8 mouse cellular contexts compared by ENCODE assay signal in the genomic region with DNA sequence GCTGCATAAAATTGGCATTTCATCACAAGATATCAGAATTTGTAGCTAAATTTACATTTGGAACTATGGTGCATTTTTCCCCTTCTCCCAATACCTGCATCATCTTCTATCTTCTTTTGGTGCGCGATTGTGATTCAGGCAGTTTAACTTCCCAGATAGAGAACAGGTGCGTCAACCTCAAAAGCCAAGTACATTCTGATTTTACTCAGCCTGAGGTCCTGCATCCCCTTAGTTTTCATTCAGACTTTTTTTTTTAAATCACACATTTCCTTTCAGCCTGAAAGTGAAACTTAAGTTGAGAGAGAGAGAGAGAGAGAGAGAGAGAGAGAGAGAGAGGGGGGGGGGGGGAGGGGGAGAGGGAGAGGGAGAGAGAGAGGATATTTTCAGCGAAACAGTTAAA. TPM values are rescaled to one million over a fixed set of nuclear protein-coding genes. Genes with fewer than 3 reads are reported as not detected.
DNase-seq lines count a peak whose midpoint lies in the region; ATAC-seq and TF ChIP-seq lines count a peak whose summit lies in the region.

No protein-coding gene starts in this region.

- H3K27ac ChIP-seq in heart, embryonic 16.5 days (ENCODE audit: low read length): peak overlapping the region; percentile 85
- H3K27ac ChIP-seq in liver, embryonic 14.5 days: no peak overlapping the region

- H3K36me3 ChIP-seq in heart, embryonic 16.5 days (ENCODE audit: control insufficient read depth, insufficient read depth): no peaks in the 10 kb centered on the region
- no peaks in the 10 kb centered on the region for H3K36me3 ChIP-seq in liver, embryonic 14.5 days (replicated peaks; ENCODE audit: control insufficient read depth, insufficient read depth, low read depth)

- no peaks in the 10 kb centered on the region for H3K27me3 ChIP-seq in heart, embryonic 16.5 days (ENCODE audit: control insufficient read depth, insufficient read depth, low read length)
- H3K27me3 ChIP-seq in liver, embryonic 14.5 days (ENCODE audit: control insufficient read depth, insufficient read depth, low read length): no peaks in the 10 kb centered on the region

- H3K4me1 ChIP-seq in heart, embryonic 16.5 days (ENCODE audit: control insufficient read depth, insufficient read depth, low read length): no peaks in the 10 kb centered on the region; the same call in 1 of the 2 replicates
- H3K4me1 ChIP-seq in liver, embryonic 14.5 days (replicated peaks; ENCODE audit: control insufficient read depth in 2 of 2, insufficient read depth in 2 of 2, low read length in 1 of 2): 0 out of 4 replicates have a peak, but pooled peaks cover 0 to 4% of the 10 kb centered on the region in 2 experiments

- TF ChIP-seq CTCF in liver, embryonic 14.5 days (IDR thresholded peaks at IDR 0.05; ENCODE audit: low read depth): no peak

- peak overlapping the region; percentile 73 for H3K9ac ChIP-seq in heart, embryonic 16.5 days (ENCODE audit: low read length)
- H3K9ac ChIP-seq in liver, embryonic 14.5 days (replicated peaks): no peak overlapping the region

- peak overlapping the region; percentile 59 for H3K4me3 ChIP-seq in heart, embryonic 16.5 days (ENCODE audit: low read length)
- peak overlapping the region; percentile 54 to 64 for H3K4me3 ChIP-seq in liver, embryonic 14.5 days (ENCODE audit: insufficient read depth in 1 of 2, low read depth in 2 of 2, low read length in 2 of 2)

- TF ChIP-seq EP300 in liver, embryonic 14.5 days (IDR thresholded peaks at IDR 0.05; ENCODE audit: low read depth): no peak

- ATAC-seq in frontal cortex, adult (ENCODE audit: low TSS enrichment): peak; percentile 8; the same call in 1 of the 2 replicates
- ATAC-seq in heart, embryonic 16.5 days (replicated peaks; ENCODE audit: extremely low read depth, insufficient read depth, low FRiP score): 0 out of 2 replicates have a peak, but pooled peaks have one; percentile 4
- no peak for ATAC-seq in liver, embryonic 14.5 days (ENCODE audit: insufficient read depth)

- H3K4me2 ChIP-seq in heart, embryonic 16.5 days (ENCODE audit: low read depth, low read length): peak overlapping the region; percentile 64
- H3K4me2 ChIP-seq in liver, embryonic 14.5 days (ENCODE audit: low read depth): peak overlapping the region; percentile 62

- H3K9me3 ChIP-seq in heart, embryonic 16.5 days (replicated peaks; ENCODE audit: control insufficient read depth, low read length): no peaks in the 10 kb centered on the region
- H3K9me3 ChIP-seq in liver, embryonic 14.5 days (ENCODE audit: control insufficient read depth, low read length): no peaks in the 10 kb centered on the region

- no peak for DNase-seq in frontal cortex, postnatal 14 days (ENCODE audit: low spot score in 2 of 2)
- peak; percentile 20 for DNase-seq in A20 (ENCODE audit: low read depth, low spot score)
- DNase-seq in liver, embryonic 14.5 days (ENCODE audit: low read depth in 3 of 3, low spot score in 3 of 3): no peak
- no peak for DNase-seq in adrenal gland, postnatal 4 days (ENCODE audit: low spot score in 2 of 2)
- no peak for DNase-seq in adrenal gland, postnatal 14 days
- no peak for DNase-seq in embryo, embryonic 9.5 days (ENCODE audit: extremely low spot score)

- WGBS in heart, embryonic 16.5 days: 27% methylated on average over 4 of the region's 4 CpGs
- WGBS in liver, embryonic 14.5 days (ENCODE audit: insufficient replicate concordance): 42% methylated on average over 4 of the region's 4 CpGs

RNA-seq across cellular contexts. Expression of gene Tlr3, which starts 1.2 kb away (rescaled TPM):
- 2.0 and 3.2 TPM in 2 replicates for polyA plus RNA-seq in heart, embryonic 16.5 days (2015; fragmentation: Nextera tagmentation; extraction: Ambion mirVana)
- polyA plus RNA-seq in liver, embryonic 14.5 days (2012; rRNA removed): 0.40 and 0.61 TPM in 2 replicates
- polyA plus RNA-seq in liver, embryonic 14.5 days (2014; fragmentation: Nextera tagmentation; extraction: Ambion mirVana): 0.38 and 1.3 TPM in 2 replicates
- 10 to 100 TPM in 1 of 2 experiments, 1 to 10 TPM in 1; 9.7 to 10.7 TPM for total RNA-seq in adrenal gland, postnatal 4 days (2021)
- 7.1 and 7.3 TPM in 2 replicates for total RNA-seq in adrenal gland, postnatal 14 days (2021)

RNA-seq across cellular contexts. Expression of gene Fam149a, which starts 27.6 kb away (rescaled TPM):
- 3.0 and 3.4 TPM in 2 replicates for polyA plus RNA-seq in heart, embryonic 16.5 days (2015; fragmentation: Nextera tagmentation; extraction: Ambion mirVana)
- polyA plus RNA-seq in liver, embryonic 14.5 days (2012; rRNA removed): 1.2 and 1.4 TPM in 2 replicates
- polyA plus RNA-seq in liver, embryonic 14.5 days (2014; fragmentation: Nextera tagmentation; extraction: Ambion mirVana): 1.7 and 1.8 TPM in 2 replicates
- 10 to 100 TPM; 11.5 to 24.3 TPM for total RNA-seq in adrenal gland, postnatal 4 days (2021)
- total RNA-seq in adrenal gland, postnatal 14 days (2021): 6.4 and 7.3 TPM in 2 replicates
